Mouse (Mus musculus): Measurements from ENCODE around the gene Tmem176b.

DNA sequence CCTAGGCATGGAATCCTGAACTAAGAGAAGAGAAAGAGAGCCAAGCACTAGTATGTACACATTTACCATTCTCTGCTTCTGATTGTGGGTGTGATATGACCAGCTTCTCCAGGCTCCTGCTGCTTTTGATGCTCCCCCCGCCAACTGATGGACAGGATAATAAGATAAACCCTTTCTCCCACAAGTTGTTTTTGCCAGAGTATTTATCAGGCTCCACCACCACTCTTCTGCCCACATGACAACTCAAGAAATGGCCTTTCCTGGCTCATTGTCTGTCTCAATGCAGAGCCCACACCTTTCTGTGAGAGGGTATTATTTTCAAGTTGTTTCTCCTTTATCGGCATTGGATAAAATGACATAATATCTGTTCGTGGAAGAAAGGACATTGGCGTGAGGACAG lies 7.8 kb downstream of the Tmem176b start:
- no peak for TF ChIP-seq CTCF (conservative IDR thresholded peaks at IDR 0.05; ENCODE audit: low read length)
- no peak for TF ChIP-seq POU5F1 (IDR thresholded peaks at IDR 0.05; ENCODE audit: borderline replicate concordance, low read length)
- no peak for TF ChIP-seq NANOG (IDR thresholded peaks at IDR 0.05; ENCODE audit: borderline replicate concordance, low read length)

Measured in E14TG2a.4 (cell line).